Mouse (Mus musculus) Patski (cell line): Measurements from ENCODE around the gene Rasgef1b. TPM values are rescaled to one million over a fixed set of nuclear protein-coding genes. Genes with fewer than 3 reads are reported as not detected.

Experiments used
- ATAC-seq: fragments of 100-300 bp; one replicate; pipeline ENCODE4 v1.8.0; 2021
- CTCF ChIA-PET: fragments of 350-600 bp; sonication (Branson Sonifier 250); formaldehyde crosslinking; loops from one replicate; lab custom pipeline; 2022; ENCODE audit warnings: inconsistent platforms; lab: Charles Lee
- POLR2A ChIA-PET: fragments of 350-600 bp; sonication (Branson Sonifier 250); formaldehyde crosslinking; loops from one replicate; lab custom pipeline; 2022; ENCODE audit warnings: antibody characterized with exemption, inconsistent platforms; lab: Charles Lee
- DNase-seq: peaks from one replicate; pipeline ENCODE4 v3.0.0-alpha.2; 2011; ENCODE audit warnings: low read depth, low spot score
- H3K27me3 ChIP-seq: fragments of 371-371 bp; one replicate; pipeline ENCODE4 v1.5.1; 2021
- CTCF ChIP-seq: fragments of 100-300 bp; IDR thresholded peaks from one replicate; pipeline ENCODE4 v1.5.1; 2021
- in situ Hi-C: fragments of 300-500 bp; cut with MboI; formaldehyde crosslinking; loops from 3 replicates; pipeline ENCODE4 v1.11.1; 2018; ENCODE audit warnings: low pct_unique_long_range_greater_than_20kb, mixed read lengths
- polyA plus RNA-seq: library from polyadenylated mRNA; unstranded; gene quantifications from one replicate; pipeline ENCODE4 v1.2.3, GENCODE M21; 2021

The Rasgef1b gene
- polyA plus RNA-seq, 1 experiment from 2014 or later = 1.3 TPM

- DNase-seq (no peak), ATAC-seq (no peak)
- ChIA-PET CTCF (interaction anchor here (2.8 kb wide), 1 partner anchor 11 kb away, joined by 13 read pairs; no protein-coding TSS in a partner anchor), POLR2A (no interaction called here)
- no peak for TF ChIP-seq CTCF
- H3K27me3 ChIP-seq = no peaks in the 10 kb centered on the region
- in situ Hi-C loops = no loop called here
Measured at GRCm38 (mm10) chr5:99240501-99240900, 488.4 kb downstream of the Rasgef1b start.

- POLR2A ChIA-PET = interaction anchor here (0.6 kb wide), 1 partner anchor 17 kb away, joined by 4 read pairs; no protein-coding TSS in a partner anchor
- CTCF ChIA-PET = interaction anchor here (2.8 kb wide), 1 partner anchor 10 kb away, joined by 13 read pairs; no protein-coding TSS in a partner anchor
- no peak for TF ChIP-seq CTCF
- H3K27me3 ChIP-seq = no peaks in the 10 kb centered on the region
- in situ Hi-C loops = no loop called here
- DNase-seq (no peak), ATAC-seq (no peak)
Measured at GRCm38 (mm10) chr5:99239677-99240076, 489.2 kb downstream of the Rasgef1b start.

GRCm38 (mm10) chr5:99238150-99238549 lies 490.7 kb downstream of the Rasgef1b start:
- ChIA-PET POLR2A (no interaction called here), CTCF (interaction anchor here (0.9 to 1.3 kb wide), 2 partner anchors 13 to 35 kb away, joined by 3 read pairs; no protein-coding TSS in a partner anchor)
- H3K27me3 ChIP-seq = no peaks in the 10 kb centered on the region
- in situ Hi-C loops = no loop called here
- ATAC-seq (no peak), DNase-seq (no peak)
- no peak for TF ChIP-seq CTCF

- ChIA-PET POLR2A (no interaction called here), CTCF (interaction anchor here (2.1 to 2.4 kb wide), 2 partner anchors 10 to 34 kb away, joined by 4 to 7 read pairs; no protein-coding TSS in a partner anchor)
- DNase-seq (no peak), ATAC-seq (peak; percentile 39)
- H3K27me3 ChIP-seq = no peaks in the 10 kb centered on the region
- in situ Hi-C loops = no loop called here
- TF ChIP-seq CTCF = no peak
Measured at GRCm38 (mm10) chr5:99236888-99237752, 491.7 kb downstream of the Rasgef1b start.

GRCm38 (mm10) chr5:99236431-99236830 lies 492.4 kb downstream of the Rasgef1b start:
- no peak for TF ChIP-seq CTCF
- POLR2A ChIA-PET = no interaction called here
- DNase-seq (no peak), ATAC-seq (no peak)
- no peaks in the 10 kb centered on the region for H3K27me3 ChIP-seq
- CTCF ChIA-PET = interaction anchor here (2.1 to 2.4 kb wide), 2 partner anchors 9 to 34 kb away, joined by 4 to 7 read pairs; no protein-coding TSS in a partner anchor
- in situ Hi-C loops = no loop called here

- ATAC-seq (no peak), DNase-seq (no peak)
- POLR2A ChIA-PET = no interaction called here
- no peak for TF ChIP-seq CTCF
- no peaks in the 10 kb centered on the region for H3K27me3 ChIP-seq
- in situ Hi-C loops = no loop called here
- CTCF ChIA-PET = interaction anchor here (1.3 to 7.3 kb wide), 5 partner anchors 8 to 32 kb away, joined by 3 to 52 read pairs (median 8); no protein-coding TSS in a partner anchor
Measured at GRCm38 (mm10) chr5:99234275-99234674, 494.6 kb downstream of the Rasgef1b start.

GRCm38 (mm10) chr5:99233176-99233575 lies 495.7 kb downstream of the Rasgef1b start:
- ATAC-seq = no peak

GRCm38 (mm10) chr5:99232410-99232809 lies 496.5 kb downstream of the Rasgef1b start:
- DNase-seq (no peak), ATAC-seq (no peak)
- ChIA-PET POLR2A (no interaction called here), CTCF (interaction anchor here (1.5 to 7.3 kb wide), 4 partner anchors 10 to 30 kb away, joined by 3 to 52 read pairs (median 9); no protein-coding TSS in a partner anchor)
- in situ Hi-C loops = no loop called here
- H3K27me3 ChIP-seq = no peaks in the 10 kb centered on the region
- no peak for TF ChIP-seq CTCF

More at GRCm38 (mm10) chr5:99233176-99233575, 495.7 kb downstream of the Rasgef1b start:
- DNase-seq = no peak
- TF ChIP-seq CTCF = no peak
- ChIA-PET CTCF (interaction anchor here (0.7 to 7.3 kb wide), 6 partner anchors 9 to 40 kb away, joined by 3 to 52 read pairs (median 7); no protein-coding TSS in a partner anchor), POLR2A (no interaction called here)
- H3K27me3 ChIP-seq = no peaks in the 10 kb centered on the region
- in situ Hi-C loops = no loop called here

- in situ Hi-C loops = no loop called here
- peak; percentile 64 for DNase-seq
- CTCF ChIA-PET = interaction anchor here (1.5 to 7.3 kb wide), 9 partner anchors 9 to 348 kb away, joined by 5 to 52 read pairs (median 11); no protein-coding TSS in a partner anchor
Measured at GRCm38 (mm10) chr5:99230476-99230875, 498.4 kb downstream of the Rasgef1b start.

GRCm38 (mm10) chr5:99227361-99227760 lies 501.5 kb downstream of the Rasgef1b start:
- DNase-seq (no peak), ATAC-seq (no peak)
- CTCF ChIA-PET = interaction anchor here (0.6 to 1.1 kb wide), 3 partner anchors 9 to 154 kb away, joined by 3 to 4 read pairs (median 4); no protein-coding TSS in a partner anchor
- no peaks in the 10 kb centered on the region for H3K27me3 ChIP-seq
- POLR2A ChIA-PET = no interaction called here
- in situ Hi-C loops = no loop called here
- TF ChIP-seq CTCF = no peak

More at GRCm38 (mm10) chr5:99230476-99230875, 498.4 kb downstream of the Rasgef1b start:
- ATAC-seq = peak; percentile 98
- TF ChIP-seq CTCF = no peak
- POLR2A ChIA-PET = no interaction called here
- H3K27me3 ChIP-seq = no peaks in the 10 kb centered on the region
